Mouse (Mus musculus): ENCODE results near the gene Adamts6.

DNA sequence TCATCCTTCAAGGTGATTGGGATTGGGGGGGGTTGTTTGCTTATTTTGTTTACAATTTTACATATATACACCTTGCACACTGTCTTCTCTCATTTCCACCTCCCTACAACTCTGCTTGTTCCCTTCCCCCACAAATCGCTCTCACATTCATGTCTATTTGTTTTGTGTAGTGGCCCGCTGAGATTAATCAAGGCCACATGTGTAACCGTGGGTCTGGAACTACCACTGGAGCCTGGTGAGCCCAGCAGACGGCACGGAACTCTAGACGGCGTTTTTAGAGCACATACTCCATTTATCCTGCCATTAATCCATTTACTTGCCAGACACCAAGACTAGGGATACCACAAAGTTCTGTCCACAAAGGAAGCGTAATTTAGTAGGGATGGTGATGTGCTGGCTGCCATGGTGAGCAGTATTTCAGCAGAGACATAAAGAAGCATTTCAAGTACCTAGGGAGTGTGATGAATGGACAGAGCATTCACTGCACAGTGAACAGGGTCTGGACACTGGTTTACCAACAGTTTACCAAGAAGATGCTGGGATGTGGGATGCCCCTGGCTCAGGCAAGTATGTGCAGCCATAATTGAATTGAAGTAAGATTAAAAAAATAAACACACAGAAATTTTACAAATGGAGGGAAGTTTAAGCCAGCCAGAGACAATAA lies 194.9 kb downstream of the Adamts6 start:
- TF ChIP-seq CTCF (conservative IDR thresholded peaks at IDR 0.05; ENCODE audit: insufficient read depth, insufficient read length, low read depth, low read length) (no peak), POLR2A (IDR thresholded peaks at IDR 0.05; ENCODE audit: low read depth, low read length) (no peak)

All from kidney, adult 2 months (tissue).